Mouse (Mus musculus) adrenal gland, postnatal 14 days (tissue): Measurements from ENCODE around the gene Lpin3. TPM values are rescaled to one million over a fixed set of nuclear protein-coding genes. Genes with fewer than 3 reads are reported as not detected.
A peak's percentile ranks its signal among the peaks of the same experiment; 100 is the strongest.

Experiments
- DNase-seq: peaks from one replicate; pipeline ENCODE4 v3.0.0; 2021; ENCODE audit warnings: mixed read lengths
- total RNA-seq: library from RNA; stranded (reverse); gene quantifications from 2 replicates; pipeline ENCODE4 v1.2.3, GENCODE M21; 2021

Lpin3 gene
- total RNA-seq, 1 experiment from 2014 or later = 36.2 TPM

DNA sequence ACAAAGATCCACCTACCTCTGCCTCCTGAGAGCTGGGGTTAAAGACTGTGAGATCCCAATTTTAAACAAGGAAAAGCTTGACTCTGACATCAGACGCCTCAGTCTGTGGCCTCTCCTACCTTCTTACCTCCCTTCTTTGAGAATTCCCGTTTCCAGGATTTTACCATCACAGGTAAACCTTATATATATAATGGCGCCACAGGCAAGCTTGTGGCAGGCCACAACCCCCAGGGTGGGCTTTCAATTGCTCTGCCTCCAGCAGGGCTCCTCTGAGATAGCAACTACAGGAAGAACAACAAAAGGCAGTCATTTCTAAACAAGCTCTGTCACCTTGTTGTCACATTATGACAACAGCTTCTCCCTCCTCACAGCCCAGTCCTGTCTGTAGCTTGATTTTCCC is 5.8 kb downstream of the Lpin3 start:
- no peak for DNase-seq

DNA sequence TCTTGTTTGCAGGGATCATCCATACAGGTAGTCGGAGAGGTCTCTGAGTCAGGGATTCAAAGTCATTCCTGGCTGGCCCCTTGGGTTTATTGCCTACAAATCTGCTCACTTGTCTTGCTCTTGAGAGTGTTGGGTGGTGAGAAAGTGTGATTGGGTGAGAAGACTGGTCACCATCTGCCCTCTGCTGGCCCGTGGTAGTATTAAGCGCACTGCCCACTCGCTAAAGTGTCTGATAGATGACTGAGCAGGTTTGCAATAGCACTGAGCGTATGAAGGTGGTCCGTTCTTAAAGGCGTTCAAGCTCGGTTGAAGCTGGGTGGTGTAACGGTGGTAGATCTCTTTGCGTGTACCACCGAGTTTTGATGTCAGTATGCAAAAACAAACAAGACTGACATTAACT is 6.8 kb downstream of the Lpin3 start:
- DNase-seq = peak; percentile 87

DNA sequence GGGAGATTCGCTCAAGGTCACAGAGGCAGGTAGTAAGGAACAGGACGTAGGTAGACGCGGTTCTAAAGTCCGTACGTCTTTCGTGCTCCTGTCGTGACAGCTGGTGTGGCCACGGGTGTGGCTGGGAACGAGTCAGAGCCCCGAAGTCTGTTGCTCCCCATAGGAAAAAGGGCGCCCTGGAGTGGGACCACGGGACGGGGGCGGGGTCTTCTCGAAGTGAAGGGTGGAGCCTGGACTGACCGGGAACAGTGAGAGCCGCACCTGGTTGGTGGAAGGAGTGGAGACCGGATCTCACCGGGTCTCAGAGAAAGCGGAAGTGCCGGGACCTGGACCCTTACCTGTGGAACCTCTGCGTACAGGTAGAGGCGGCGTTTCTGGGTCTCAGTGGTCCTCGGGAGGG is 7.4 kb downstream of the Lpin3 start:
- peak; percentile 53 for DNase-seq

DNA sequence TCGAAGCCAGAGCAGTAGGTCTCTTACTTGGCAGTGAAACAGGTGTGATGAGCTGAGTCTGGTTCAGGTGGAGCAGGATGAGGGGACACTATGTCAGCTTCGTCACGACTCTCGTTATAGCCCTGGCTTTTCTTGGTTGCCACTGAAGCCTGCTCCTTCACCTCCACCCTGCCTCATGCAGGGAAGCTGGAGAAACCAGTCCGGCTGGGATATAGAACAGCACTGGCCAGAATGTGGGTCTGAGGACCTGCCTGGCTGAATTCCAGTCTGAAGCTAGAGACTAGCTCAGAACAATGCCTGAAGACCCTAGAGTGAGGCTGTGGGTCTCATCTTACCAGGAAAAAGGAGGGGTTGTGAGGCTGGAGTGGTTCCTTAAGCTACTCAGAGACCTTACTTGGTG is 10.6 kb downstream of the Lpin3 start:
- no peak for DNase-seq

DNA sequence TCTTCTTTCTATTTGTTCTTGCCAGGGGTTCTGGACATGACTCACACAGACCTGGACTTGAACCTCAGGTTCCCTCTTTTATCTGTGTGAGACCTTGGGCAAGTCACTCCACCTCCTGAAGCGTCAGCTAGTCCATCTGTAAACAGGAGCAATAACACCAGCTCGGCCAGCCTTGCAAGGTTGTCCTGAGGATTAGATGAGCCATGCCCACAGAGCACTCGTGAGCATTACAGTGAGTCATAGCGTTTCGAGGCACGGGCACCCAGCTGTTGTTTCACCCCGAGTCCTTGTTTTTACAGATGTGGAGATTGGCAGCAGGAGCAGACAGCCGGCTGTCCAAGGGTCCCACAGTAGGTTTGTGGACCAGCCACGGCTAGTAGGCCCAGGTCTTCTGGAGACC is 11.2 kb downstream of the Lpin3 start:
- peak; percentile 52 for DNase-seq

DNA sequence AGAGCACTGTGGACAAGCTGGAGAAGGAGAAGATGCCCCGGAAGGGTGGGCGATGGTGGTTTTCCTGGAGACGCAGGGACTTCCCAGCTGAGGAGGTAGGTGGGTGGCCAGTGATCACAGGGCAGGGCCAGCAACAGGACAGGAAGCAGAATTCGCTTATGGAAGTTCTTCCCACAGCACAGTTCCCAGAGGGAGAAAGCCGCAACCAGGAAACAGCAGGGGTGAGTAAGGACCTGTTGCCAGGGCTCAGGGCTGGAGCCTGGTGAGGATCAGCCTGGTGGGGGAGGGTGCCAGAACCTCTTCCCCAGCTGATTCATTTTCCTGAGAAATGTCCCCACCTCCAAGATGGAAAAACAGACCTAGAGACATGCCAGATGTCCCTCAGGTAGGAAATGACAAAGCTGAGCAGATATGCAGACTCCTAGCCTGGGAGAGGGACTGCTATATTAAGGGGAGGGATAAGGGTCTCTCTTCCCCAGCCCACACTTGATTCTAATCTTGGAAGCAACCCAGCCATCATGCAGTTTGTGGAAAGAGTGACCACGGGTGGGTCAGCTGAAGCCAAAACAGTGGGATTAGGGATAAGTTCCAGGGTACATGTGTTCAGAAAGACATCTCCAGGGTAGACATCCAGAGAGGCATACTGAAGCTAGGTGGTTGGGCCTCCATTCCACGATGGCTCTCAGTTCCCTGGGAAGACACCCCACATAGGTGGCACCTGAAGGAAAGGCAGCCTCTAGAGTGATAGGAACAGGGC is 21.4 kb downstream of the Lpin3 start:
- no peak for DNase-seq

DNA sequence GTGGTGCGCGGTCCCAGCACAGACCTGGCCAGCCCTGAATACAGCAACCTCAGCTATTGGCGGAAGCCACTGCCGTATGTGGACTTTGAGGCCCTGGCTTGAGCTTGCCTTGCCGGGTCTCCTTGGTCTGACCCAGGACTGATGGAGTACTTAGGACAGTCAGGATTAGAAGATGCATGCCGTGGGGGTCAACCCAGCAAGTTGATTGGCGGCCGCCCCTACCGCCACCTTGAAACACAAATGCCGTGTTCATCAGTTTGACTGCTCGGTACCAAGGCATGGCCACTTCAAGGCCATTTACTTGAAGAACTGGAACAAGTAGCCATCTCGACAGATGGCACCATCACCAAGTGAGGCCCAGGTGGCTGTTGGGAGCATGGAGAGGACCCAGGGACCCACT is 24.8 kb downstream of the Lpin3 start:
- no peak for DNase-seq

DNA sequence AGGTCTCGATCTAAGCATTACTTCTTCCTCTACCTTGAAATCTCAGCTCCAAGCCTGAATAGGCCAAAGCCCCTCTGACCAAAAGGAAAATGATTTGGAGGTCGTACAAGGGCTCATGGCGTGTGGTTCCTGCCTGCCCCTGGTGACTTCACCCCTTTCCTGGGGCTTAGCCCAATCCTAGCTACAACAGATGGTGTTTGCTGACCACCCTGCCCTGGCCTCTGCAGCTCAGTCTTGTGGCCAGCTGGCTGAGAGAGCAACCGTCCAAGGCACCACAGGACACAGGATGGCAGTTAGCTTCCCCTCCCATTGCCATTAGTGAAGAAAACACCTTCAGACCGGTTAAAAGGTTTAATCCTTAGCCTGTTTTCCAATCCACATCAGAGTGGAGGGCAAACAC is 25.6 kb downstream of the Lpin3 start:
- DNase-seq = no peak

DNA sequence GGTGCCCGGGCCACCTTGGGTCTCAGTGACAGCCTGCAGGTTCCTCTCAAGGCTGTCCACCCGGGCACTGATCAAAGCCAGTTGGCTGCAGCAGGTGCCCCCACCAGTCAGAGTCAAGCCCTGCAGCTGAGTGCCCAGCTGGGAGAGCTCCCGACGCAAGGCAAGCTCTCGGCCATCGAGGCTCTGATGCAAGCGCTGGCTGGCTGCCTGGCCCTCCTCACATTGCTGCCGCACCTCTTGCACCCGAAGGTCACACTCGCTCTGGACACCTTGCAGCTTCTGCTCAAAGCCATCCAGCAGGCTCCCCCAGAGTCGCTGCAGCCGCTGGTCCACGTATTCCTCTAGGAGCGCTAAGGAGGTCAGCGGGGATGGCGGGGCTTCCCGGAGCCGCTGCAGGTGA is 28.1 kb downstream of the Lpin3 start:
- peak; percentile 53 for DNase-seq

DNA sequence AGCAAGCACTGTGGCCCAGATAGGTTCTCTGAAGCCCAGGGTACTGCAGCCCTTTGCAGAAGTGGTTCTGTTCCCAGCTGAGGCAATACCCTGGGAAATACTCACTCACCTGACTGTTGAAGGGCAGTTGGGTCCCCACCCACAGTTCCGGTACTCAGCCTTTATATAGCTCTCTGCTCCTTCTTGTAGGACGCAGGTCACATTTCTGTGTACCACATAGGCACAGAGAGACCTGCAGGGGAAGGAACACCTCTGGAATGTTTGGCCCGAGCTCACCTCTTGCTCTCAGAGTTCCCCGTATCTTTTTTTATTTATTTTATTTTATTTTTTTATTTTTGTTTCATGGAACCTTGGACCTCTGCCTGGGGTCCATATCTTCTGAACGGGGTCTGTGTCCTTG is 30.2 kb downstream of the Lpin3 start:
- DNase-seq = no peak

DNA sequence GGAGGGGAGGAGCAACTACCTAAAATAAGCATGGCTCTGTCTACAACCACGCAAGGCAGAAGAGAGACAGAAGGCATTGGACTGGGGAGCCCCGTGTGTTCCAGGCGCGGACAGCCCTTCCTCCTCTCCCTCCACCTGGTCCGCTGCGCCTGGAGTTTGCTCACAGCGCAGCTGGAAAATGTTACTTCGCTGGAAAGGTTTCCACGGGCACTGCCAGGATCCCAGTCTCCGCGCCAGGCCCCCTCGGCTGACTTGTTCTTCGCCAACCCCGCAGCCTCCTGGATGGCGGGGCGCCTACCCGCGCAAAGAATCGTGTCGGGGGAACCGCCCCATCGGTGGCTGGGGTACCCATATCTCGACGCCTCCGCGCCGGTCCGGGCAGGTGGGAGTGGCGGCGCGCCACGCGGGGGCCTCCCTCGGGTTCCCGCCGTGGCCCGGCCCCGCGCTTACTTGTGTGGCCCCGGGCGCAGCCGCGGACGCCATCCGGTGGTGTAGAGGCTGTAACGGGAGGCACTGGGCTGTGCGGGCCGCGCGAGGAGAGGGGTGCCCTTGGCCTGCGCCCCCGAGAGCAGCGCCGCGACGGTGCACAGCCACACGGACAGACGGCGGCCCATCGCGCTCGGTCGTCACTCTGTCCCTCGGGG is 31.2 kb downstream of the Lpin3 start:
- peak; percentile 40 for DNase-seq

DNA sequence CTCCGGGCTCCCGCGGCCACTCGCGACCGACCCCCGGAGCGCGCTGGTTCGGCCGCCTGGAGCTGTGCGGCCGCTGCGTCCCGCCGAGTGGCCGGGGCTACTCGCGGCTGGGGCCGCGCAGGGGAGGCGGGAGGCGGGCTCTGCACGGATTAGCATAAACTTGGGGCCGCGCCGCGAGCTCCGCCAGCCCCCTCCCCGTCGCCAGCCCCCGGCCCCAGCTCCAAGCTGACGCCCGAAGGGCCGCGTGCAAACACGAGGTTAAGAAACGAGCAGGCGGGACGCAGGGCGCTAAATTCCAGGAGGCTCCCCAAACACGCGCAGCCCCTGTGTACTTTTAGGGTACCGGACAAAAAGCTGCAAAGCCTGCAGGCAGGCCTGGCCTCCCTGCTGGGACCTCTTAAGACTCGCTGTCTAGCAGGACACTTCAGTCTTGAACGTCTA is 31.8 kb downstream of the Lpin3 start, which contains the start of gene Emilin3:
TSS of gene Emilin3 (minus strand) at position 98 of the 441 bp plus-strand sequence.
- DNase-seq = no peak

DNA sequence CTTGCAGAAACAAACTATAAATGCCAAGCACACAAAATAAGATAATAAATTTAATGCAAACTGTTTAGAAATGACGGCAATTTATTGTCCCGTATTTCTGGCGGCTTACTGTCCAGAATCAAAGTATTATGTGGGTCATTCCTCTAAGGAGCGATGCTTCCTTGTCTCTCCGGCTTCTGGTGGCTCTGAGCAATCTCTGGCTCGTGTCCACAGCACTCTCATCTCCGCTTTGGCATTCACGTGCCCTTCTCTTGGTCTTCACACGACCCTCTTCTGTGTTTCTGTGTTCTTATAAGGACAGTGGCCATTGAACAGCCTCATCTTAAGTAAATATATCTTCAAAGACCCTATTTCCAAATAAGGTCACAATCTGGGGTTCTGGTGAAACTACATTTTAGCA is 34.2 kb downstream of the Lpin3 start:
- no peak for DNase-seq

DNA sequence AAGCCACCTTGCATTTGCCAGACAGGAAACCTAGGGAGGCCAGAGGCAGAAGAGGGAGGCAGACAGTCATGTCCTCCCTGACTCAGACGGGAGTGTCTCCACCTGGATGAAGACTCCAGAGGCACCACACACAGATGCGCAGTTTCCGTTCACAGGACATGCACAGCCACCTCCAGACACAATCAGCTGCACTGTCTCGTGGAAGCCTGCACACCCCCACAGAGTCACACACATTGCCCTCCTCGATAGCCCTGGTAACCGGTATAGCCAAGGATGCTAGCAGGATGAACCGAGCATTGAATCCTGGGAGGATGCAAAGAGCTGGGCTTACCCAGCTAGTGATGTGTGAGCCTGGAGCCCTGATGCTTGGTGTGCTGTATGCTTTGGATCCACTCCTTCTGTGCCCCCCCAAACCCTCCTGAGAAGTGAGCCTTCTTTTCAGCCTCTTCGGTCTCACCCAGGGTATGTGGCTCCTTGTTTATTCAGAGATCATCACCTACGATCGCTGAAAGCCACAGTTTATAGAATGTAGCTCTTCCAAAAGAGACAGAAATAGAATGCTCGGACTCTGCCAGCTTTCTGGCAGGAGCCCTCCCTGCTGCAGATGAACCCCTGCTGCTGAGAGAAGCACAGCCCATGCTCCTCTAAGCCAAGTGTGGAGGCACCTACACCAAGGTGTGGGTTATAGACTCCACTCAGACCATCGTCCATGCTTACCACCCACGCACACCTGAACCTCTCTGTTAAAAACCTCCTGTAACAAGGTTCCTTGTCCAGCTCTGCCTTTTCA is 35.5 kb downstream of the Lpin3 start:
- no peak for DNase-seq

DNA sequence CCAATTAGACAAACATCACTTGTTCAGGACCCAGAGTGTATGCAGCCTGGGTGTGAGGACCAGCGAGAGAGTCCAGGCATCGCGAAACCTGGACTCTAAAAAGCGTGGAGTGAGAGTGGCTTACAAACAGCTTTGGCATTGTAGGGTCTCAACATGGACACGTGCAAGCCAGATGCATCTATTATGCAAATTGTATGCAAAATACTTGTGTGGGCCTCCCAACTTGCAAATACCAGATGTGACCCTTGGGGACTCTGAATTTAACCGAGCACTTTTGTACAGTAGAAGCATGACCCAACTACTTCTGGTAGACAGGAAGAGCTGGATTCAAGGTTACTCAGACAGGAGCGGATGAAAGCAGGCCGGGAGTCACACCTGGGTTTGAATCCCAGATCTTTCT is 36.2 kb downstream of the Lpin3 start:
- no peak for DNase-seq

DNA sequence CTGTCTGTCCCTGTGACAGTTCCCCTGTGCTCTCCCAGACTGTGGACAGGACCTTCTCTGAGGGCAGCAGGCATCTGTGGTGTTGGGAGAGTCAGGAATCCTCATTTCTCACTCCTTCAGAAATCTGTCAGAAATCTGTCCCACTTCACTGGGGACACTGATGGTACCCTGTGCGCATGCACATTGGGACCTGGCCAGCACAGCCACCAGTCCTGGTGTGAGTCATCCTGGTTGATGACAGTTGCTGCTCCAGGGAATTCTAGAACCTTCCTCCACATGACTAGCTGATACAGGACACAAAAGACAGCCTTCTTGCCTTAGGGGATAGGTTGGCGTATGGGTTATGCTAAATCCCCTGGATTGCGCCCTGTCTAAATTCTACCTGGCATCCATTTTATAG is 36.8 kb downstream of the Lpin3 start:
- DNase-seq = no peak

DNA sequence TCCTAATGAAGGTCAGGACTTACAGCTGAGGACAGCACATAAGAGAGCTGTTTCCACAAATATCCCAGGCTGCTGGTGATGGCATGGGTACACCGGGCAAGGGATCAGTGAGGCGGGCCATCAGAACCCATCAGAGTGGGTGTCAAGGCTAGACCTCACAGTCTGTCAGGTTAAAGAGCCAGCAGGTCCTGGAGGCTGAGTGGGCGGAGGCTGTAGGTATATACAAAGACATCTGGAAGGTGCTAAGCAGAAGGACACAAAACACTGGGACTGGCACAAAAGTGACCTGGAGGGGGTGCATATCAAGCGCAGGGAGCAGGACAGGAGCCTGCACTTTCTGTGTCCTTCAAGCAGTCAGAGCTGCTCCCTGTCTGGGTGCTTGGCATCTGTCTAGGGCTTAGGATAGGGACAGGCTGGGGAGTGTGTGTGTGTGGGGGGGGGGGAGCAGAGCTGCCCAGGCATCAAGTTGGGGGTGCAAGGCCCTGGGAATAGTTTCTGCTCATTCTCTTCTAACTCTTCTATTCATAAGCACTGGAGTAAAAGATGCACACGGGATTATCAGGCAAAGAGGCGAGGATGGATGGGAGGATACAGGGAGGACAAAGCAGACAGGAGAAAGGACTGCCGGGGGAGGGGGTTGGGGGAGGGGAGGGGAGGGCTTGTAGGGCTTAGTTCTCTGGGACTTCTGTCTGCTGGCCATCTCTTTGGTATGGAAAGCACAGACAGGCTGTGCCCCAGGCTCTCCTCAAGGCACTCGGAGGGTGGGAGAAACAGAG is 37.9 kb downstream of the Lpin3 start:
- DNase-seq = no peak

DNA sequence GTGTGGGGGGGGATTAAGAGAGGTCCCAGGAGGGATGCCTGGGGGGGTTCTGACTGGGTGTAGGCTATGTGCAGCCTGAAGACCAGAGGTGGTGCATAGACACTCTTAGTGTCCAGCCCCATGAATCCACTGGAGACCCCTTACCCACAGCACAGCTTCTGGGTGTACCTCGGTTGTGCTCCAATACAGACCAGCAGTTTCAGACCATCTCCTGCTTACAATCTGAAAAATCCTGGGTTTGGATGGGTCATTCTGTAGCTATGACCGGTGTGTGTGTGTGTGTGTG is 38.4 kb downstream of the Lpin3 start:
- DNase-seq = no peak

DNA sequence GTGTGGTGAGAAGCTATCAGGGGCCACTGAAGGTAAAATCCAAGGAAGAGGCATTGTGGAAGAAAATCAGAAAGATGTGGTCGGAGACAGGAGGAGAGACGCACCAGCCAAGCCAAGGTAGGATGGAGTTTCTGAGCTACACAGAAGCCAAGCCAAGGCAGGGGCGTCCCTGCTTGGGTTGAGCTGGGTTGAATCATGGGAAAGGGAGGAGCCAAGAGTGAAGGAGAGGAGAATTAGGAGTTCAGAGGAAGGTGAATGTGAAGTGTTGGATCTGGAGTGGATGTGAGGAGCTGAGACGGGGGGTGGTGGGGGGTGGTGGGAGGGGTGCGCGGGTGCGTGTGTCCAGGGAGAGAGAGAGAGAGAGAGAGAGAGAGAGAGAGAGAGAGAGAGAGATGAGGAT is 40.8 kb downstream of the Lpin3 start:
- DNase-seq = no peak

DNA sequence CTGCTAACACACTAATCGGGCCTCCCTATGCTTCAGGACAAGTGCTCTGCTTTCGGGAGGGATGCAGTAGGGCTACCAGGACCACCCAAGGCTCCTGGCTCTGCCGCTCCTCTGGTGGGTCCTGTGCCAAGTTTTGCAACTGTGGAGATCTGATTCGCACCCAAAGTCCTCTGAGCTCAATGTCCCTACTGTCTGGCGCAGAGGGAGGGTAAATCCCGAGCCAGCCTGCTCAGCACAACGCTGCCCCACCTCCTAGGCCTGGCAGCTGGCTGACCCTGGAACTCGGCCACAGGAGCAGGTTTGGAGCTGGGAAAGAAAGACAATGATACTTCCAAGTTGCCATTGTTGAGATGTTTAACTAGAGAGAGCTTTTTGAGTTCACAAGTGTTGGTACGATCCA is 44.7 kb downstream of the Lpin3 start:
- no peak for DNase-seq

DNA sequence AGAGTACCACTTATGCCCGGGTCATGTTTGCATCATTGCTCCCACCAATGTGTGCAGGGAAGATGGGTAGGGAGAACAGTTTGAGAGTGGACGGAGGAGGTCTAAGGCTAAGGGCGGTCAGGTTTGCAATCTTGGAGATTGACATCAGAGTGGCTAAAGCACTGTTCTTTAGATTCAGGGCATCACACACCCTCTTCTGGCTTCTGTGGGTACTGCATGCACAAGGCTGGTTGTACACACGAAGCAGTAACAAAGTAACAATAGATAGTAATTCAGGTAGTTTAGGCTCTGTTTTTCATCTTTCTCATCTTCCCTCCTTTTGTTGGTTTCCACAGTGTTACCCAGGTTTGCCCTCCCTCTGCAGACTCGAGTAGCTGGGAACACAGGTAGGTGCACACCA is 50.9 kb downstream of the Lpin3 start:
- no peak for DNase-seq

DNA sequence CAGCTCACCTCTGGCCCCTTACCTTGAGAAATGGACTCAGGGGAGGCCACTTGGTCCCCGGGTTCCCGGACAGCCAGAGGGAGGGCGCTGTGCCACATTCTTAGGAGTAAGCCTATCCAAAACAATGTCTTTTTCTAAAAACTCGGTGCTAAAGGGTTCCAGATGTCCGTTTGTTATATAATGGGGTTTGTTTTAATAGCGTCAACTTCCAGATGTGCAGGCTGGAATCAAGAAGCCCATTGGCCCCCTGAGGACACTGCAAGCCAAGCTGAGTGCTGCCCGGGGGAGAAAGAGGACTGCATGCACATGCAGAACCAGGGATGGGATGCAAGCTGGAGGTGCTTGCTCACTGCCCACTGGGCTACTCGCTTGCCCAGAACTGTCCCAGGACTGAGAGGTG is 51.9 kb downstream of the Lpin3 start:
- no peak for DNase-seq

DNA sequence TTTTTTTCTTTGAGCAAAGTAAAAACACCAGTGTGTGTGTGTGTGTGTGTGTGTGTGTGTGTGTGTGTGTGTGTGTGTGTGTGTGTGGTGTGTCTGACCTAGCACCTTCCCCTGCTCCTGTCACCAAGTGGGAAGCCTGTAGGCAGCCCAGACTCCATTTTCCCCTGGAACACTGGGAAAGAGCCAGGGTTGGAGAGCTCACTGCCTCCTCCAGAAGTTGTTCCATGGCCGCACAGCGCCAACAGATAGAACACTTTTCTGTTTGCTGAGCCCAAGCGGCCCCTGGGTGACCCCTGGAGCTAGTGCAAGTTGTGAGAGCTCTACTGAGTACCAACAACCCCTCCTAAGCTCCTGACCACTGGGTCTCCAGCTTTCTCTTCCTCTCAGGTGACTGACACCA is 52.5 kb downstream of the Lpin3 start:
- no peak for DNase-seq
